Mouse (Mus musculus) CD4-positive helper T cell, adult 2 months (primary cell): ENCODE results near the gene Abhd6.
A peak's percentile ranks its signal among the peaks of the same experiment; 100 is the strongest.

Source experiments
- DNase-seq: peaks from one replicate; pipeline ENCODE4 v3.0.0-alpha.2; 2012; ENCODE audit warnings: low read depth, missing footprints, low spot score

The Abhd6 gene

GRCm38 (mm10) chr14:8002432-8003092, at the start of gene Abhd6:
Gene Abhd6 (plus strand): TSS chr14:8002902.
- DNase-seq, result peak; percentile 84

GRCm38 (mm10) chr14:7954071-7954471, 48.6 kb upstream of the Abhd6 start:
- DNase-seq, result no peak

GRCm38 (mm10) chr14:7956427-7956826, 46.3 kb upstream of the Abhd6 start:
- no peak for DNase-seq

- DNase-seq, result no peak
These were observed 45.7 kb upstream of the Abhd6 start, which contains the start of gene Gm45521 for GRCm38 (mm10) chr14:7957049-7957448. Gene Gm45521 (plus strand): TSS chr14:7957288.

- no peak for DNase-seq
These were observed 42.1 kb upstream of the Abhd6 start for GRCm38 (mm10) chr14:7960616-7961015.

- no peak for DNase-seq
These were observed 41.0 kb upstream of the Abhd6 start for GRCm38 (mm10) chr14:7961714-7962113.

- no peak for DNase-seq
These were observed 40.1 kb upstream of the Abhd6 start for GRCm38 (mm10) chr14:7962626-7963025.

- DNase-seq, result no peak
These were observed 39.5 kb upstream of the Abhd6 start for GRCm38 (mm10) chr14:7963160-7963559.

- DNase-seq, result peak; percentile 69
These were observed 38.3 kb upstream of the Abhd6 start for GRCm38 (mm10) chr14:7964219-7964889.

- DNase-seq, result no peak
These were observed 30.7 kb upstream of the Abhd6 start for GRCm38 (mm10) chr14:7971889-7972493.

- no peak for DNase-seq
These were observed 28.1 kb upstream of the Abhd6 start for GRCm38 (mm10) chr14:7974643-7975042.

- no peak for DNase-seq
These were observed 27.5 kb upstream of the Abhd6 start for GRCm38 (mm10) chr14:7975177-7975576.

GRCm38 (mm10) chr14:7977471-7977870, 25.2 kb upstream of the Abhd6 start:
- DNase-seq, result peak; percentile 48

- DNase-seq, result no peak
These were observed 24.5 kb upstream of the Abhd6 start for GRCm38 (mm10) chr14:7978183-7978582.

GRCm38 (mm10) chr14:7981226-7981625, 21.5 kb upstream of the Abhd6 start:
- DNase-seq, result no peak

GRCm38 (mm10) chr14:7986913-7987312, 15.8 kb upstream of the Abhd6 start:
- DNase-seq, result no peak

GRCm38 (mm10) chr14:7989371-7989770, 13.3 kb upstream of the Abhd6 start:
- DNase-seq, result peak; percentile 65

GRCm38 (mm10) chr14:7989961-7990360, 12.7 kb upstream of the Abhd6 start:
- DNase-seq, result no peak

GRCm38 (mm10) chr14:7991108-7991776, 11.5 kb upstream of the Abhd6 start:
- DNase-seq, result no peak

- no peak for DNase-seq
These were observed 10.5 kb upstream of the Abhd6 start for GRCm38 (mm10) chr14:7992158-7992557.

- DNase-seq, result peak; percentile 73
These were observed 8.4 kb upstream of the Abhd6 start, which contains the start of gene Dnase1l3 for GRCm38 (mm10) chr14:7994271-7994767. Gene Dnase1l3 (minus strand): TSS chr14:7994573.

- DNase-seq, result peak; percentile 89
These were observed 5.4 kb upstream of the Abhd6 start for GRCm38 (mm10) chr14:7997255-7997696.
